Mouse (Mus musculus) liver, postnatal 0 days (tissue): ENCODE results near the gene Tmem212. TPM values are rescaled to one million over a fixed set of nuclear protein-coding genes. Genes with fewer than 3 reads are reported as not detected.

Experiments
- ATAC-seq: fragments of 200-750 bp; cut with Nextera tagmentation; 2 replicates; pipeline ENCODE4 v1.8.0; 2017; ENCODE audit warnings: mild to moderate bottlenecking, moderate library complexity
- DNase-seq: peaks from one replicate; pipeline ENCODE4 v3.0.0-alpha.2; 2016
- H3K27ac ChIP-seq: fragments of 300-500 bp; sonication (generic); 2 replicates; pipeline ENCODE4 v1.5.1; 2014; ENCODE audit warnings: antibody characterized with exemption, moderate library complexity, mild to moderate bottlenecking, low read depth
- H3K27me3 ChIP-seq: fragments of 300-500 bp; sonication (generic); 2 replicates; pipeline ENCODE4 v1.6.1; 2014; ENCODE audit warnings: low read length, control low read depth, mixed read lengths; ENCODE audit not compliant: insufficient read depth
- H3K36me3 ChIP-seq: fragments of 300-500 bp; sonication (generic); replicated peaks from 2 replicates; pipeline ENCODE4 v1.6.1; 2014; ENCODE audit warnings: mild to moderate bottlenecking, control low read depth, low read length, moderate library complexity, mixed read lengths; ENCODE audit not compliant: insufficient read depth
- H3K4me1 ChIP-seq: fragments of 300-500 bp; sonication (generic); 2 replicates; pipeline ENCODE4 v1.6.1; 2014; ENCODE audit warnings: antibody characterized with exemption, mild to moderate bottlenecking, control low read depth; ENCODE audit not compliant: insufficient read depth
- H3K4me2 ChIP-seq: fragments of 300-500 bp; sonication (generic); 2 replicates; pipeline ENCODE4 v1.6.1; 2014; ENCODE audit warnings: low read depth, mild to moderate bottlenecking, low read length, moderate library complexity, mixed read lengths
- H3K4me3 ChIP-seq: fragments of 300-500 bp; sonication (generic); 2 replicates; pipeline ENCODE4 v1.5.1; 2014; ENCODE audit warnings: low read depth, low read length
- H3K9ac ChIP-seq: fragments of 300-500 bp; sonication (generic); replicated peaks from 2 replicates; pipeline ENCODE4 v1.6.1; 2014; ENCODE audit warnings: mild to moderate bottlenecking, moderate library complexity
- H3K9me3 ChIP-seq: fragments of 300-500 bp; sonication (generic); 2 replicates; pipeline ENCODE4 v1.6.1; 2016; ENCODE audit warnings: mild to moderate bottlenecking, control low read depth, low read length, mixed read lengths
- CTCF ChIP-seq: sonication (generic); IDR thresholded peaks from 2 replicates; pipeline ENCODE4 v1.5.1; 2016; ENCODE audit warnings: antibody characterized with exemption, low read depth
- EP300 ChIP-seq: IDR thresholded peaks from 2 replicates; pipeline ENCODE4 v1.6.1; 2016; ENCODE audit warnings: antibody characterized with exemption, low read depth, mild to moderate bottlenecking
- WGBS: fragments of 180-500 bp; shearing (Covaris S2); extraction: QIAGEN DNeasy Blood & Tissue Kit; methylation state at CpG from one replicate; pipeline ENCODE4 v1.1.7; 2014; ENCODE audit not compliant: insufficient replicate concordance; 5-methylcytosine and 5-hydroxymethylcytosine counted together
- polyA plus RNA-seq: library from polyadenylated mRNA; unstranded; fragments of >200 nt; fragmentation: Nextera tagmentation; extraction: Ambion mirVana; gene quantifications from 2 replicates; pipeline ENCODE4 v1.2.1, GENCODE M21; 2015

Gene Tmem212
- polyA plus RNA-seq, 1 experiment from 2014 or later, result 0.26 TPM

GRCm38 (mm10) chr3:27842856-27843255 is 53.3 kb downstream of the Tmem212 start:
- ATAC-seq (no peak), DNase-seq (no peak)
- no peak overlapping the region for H3K4me2 ChIP-seq
- TF ChIP-seq CTCF, result no peak
- TF ChIP-seq EP300, result no peak
- no peaks in the 10 kb centered on the region for H3K9me3 ChIP-seq
- 72% methylated on average over 5 of the region's 5 CpGs for WGBS
- H3K4me1 ChIP-seq, result no peaks in the 10 kb centered on the region
- H3K36me3 ChIP-seq, result no peaks in the 10 kb centered on the region
- H3K27me3 ChIP-seq, result no peaks in the 10 kb centered on the region
- no peak overlapping the region for H3K4me3 ChIP-seq
- H3K27ac ChIP-seq, result no peak overlapping the region
- H3K9ac ChIP-seq, result no peak overlapping the region

GRCm38 (mm10) chr3:27840311-27840710 is 55.9 kb downstream of the Tmem212 start:
- WGBS, result 58% methylated on average over 9 of the region's 9 CpGs
- H3K4me3 ChIP-seq, result no peak overlapping the region
- TF ChIP-seq CTCF, result no peak
- no peak for TF ChIP-seq EP300
- H3K36me3 ChIP-seq, result no peaks in the 10 kb centered on the region
- H3K27ac ChIP-seq, result no peak overlapping the region
- no peaks in the 10 kb centered on the region for H3K9me3 ChIP-seq
- no peaks in the 10 kb centered on the region for H3K27me3 ChIP-seq
- H3K4me2 ChIP-seq, result peak overlapping the region; percentile 16; the same call in 1 of the 2 replicates
- ATAC-seq (no peak), DNase-seq (no peak)
- no peaks in the 10 kb centered on the region for H3K4me1 ChIP-seq
- no peak overlapping the region for H3K9ac ChIP-seq

DNA sequence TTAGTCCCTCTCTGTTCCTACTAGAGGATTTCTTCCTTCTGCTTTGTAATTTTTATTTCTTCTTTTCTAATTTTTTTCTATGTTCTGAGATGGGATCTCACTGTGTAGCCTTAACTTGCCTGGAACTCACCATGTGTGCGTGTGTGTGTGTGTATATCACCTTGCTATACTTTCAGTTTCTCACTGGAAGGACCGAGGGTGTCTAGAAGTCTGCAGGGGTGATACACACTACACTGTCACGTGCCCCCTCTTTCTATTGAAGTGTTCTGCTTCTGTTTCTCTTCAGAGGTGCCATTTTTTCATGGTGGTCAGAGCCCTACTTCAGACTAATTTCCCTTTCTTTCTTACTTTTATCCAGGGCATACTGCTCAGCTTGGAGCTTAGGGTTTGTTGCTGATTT is 56.4 kb downstream of the Tmem212 start:
- TF ChIP-seq CTCF (no peak), EP300 (no peak)
- Histone ChIP-seq H3K27me3 (no peaks in the 10 kb centered on the region), H3K9ac (no peak overlapping the region), H3K4me1 (no peaks in the 10 kb centered on the region), H3K4me2 (peak overlapping the region; percentile 16; the same call in 1 of the 2 replicates), H3K36me3 (no peaks in the 10 kb centered on the region), H3K27ac (no peak overlapping the region), H3K4me3 (no peak overlapping the region), H3K9me3 (no peaks in the 10 kb centered on the region)
- ATAC-seq, result no peak
- WGBS, result 48% methylated on average over 3 of the region's 3 CpGs
- no peak for DNase-seq

DNA sequence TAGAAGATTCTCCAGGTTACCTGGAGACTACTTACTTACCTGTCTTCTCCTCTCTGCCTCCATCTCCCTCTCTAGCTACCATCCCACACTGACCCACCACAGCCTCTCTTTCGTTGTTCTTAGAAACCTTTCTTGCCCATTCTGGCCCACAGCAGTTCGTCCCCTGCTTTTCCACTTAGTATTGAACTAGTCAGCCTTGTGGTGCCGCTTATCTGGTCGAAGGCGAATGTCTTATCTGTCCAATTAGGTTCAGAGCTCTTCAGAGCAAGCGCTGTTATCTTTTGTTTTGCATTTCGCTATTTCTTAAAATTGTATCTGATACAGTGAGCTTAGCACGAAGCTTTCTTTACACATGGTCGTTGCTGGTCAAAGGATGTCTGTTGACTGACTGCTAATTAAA is 56.9 kb downstream of the Tmem212 start:
- Histone ChIP-seq H3K27me3 (no peaks in the 10 kb centered on the region), H3K4me1 (no peaks in the 10 kb centered on the region), H3K27ac (no peak overlapping the region), H3K9me3 (no peaks in the 10 kb centered on the region), H3K4me3 (no peak overlapping the region), H3K36me3 (no peaks in the 10 kb centered on the region), H3K9ac (no peak overlapping the region), H3K4me2 (no peak overlapping the region)
- 62% methylated on average over 9 of the region's 9 CpGs for WGBS
- DNase-seq, result no peak
- ATAC-seq, result no peak
- TF ChIP-seq CTCF (no peak), EP300 (no peak)

- Histone ChIP-seq H3K4me2 (no peak overlapping the region), H3K27ac (no peak overlapping the region), H3K9ac (no peak overlapping the region), H3K4me3 (no peak overlapping the region), H3K4me1 (no peaks in the 10 kb centered on the region), H3K27me3 (no peaks in the 10 kb centered on the region), H3K36me3 (no peaks in the 10 kb centered on the region), H3K9me3 (no peaks in the 10 kb centered on the region)
- 80% methylated on average over 3 of the region's 3 CpGs for WGBS
- ATAC-seq (no peak), DNase-seq (no peak)
- TF ChIP-seq EP300, result no peak
- TF ChIP-seq CTCF, result no peak
Observed at GRCm38 (mm10) chr3:27836297-27836696, 59.9 kb downstream of the Tmem212 start.

DNA sequence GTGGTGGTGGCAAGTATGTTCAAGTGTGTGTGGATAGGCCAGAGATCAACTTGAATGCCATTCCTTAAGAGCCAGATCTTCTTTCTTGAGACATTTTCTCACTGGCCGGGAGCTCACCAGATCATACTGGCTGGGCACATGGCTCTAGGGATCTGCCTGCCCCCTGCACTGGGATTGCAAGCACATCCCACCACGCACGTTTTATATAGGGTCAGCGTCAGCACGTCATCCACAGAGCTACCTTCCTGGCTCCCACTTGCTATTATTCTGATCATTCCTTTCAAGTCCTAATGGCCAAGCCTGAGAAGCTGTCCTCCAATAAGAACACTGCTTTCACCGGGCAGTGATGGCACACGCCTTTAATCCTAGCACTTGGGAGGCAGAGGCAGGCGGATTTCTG is 60.4 kb downstream of the Tmem212 start:
- DNase-seq (no peak), ATAC-seq (no peak)
- H3K4me1 ChIP-seq, result no peaks in the 10 kb centered on the region
- H3K4me2 ChIP-seq, result no peak overlapping the region
- H3K27me3 ChIP-seq, result no peaks in the 10 kb centered on the region
- no peak overlapping the region for H3K4me3 ChIP-seq
- 89% methylated on average over 8 of the region's 8 CpGs for WGBS
- no peak overlapping the region for H3K9ac ChIP-seq
- H3K27ac ChIP-seq, result no peak overlapping the region
- H3K36me3 ChIP-seq, result no peaks in the 10 kb centered on the region
- TF ChIP-seq EP300, result no peak
- no peak for TF ChIP-seq CTCF
- H3K9me3 ChIP-seq, result no peaks in the 10 kb centered on the region

- Histone ChIP-seq H3K27ac (no peak overlapping the region), H3K9ac (no peak overlapping the region), H3K4me2 (no peak overlapping the region), H3K9me3 (no peaks in the 10 kb centered on the region), H3K4me3 (no peak overlapping the region), H3K27me3 (no peaks in the 10 kb centered on the region), H3K4me1 (no peaks in the 10 kb centered on the region), H3K36me3 (no peaks in the 10 kb centered on the region)
- WGBS, result 49% methylated on average over 3 of the region's 3 CpGs
- ATAC-seq (no peak), DNase-seq (no peak)
- TF ChIP-seq CTCF, result no peak
- no peak for TF ChIP-seq EP300
Observed at GRCm38 (mm10) chr3:27828755-27829154, 67.4 kb downstream of the Tmem212 start.
